Mouse (Mus musculus): ENCODE measurements around the gene Ntn4.

DNA sequence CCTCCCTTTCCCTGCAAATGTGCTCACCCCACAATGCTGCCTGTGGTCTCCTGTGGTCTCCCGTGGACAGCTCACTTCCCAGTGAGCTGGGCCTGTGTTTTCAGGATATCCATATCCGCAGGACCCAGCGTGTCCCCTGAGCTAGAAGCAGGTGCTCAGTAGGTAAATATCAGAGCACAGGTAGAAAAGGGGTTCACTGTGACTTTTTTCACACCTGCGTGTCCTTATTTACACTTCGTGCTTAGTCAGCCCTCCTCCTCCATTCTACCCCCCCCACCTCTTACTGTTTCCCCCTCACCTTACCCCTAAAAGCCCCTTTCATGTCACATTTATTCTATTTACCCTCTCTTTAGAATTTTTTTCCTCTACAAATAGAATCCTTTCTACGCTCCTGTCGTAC is 42.7 kb downstream of the Ntn4 start:
- TF ChIP-seq POLR2A (IDR thresholded peaks at IDR 0.05; ENCODE audit: borderline replicate concordance, insufficient read depth, low read length): no peak
- TF ChIP-seq CTCF (IDR thresholded peaks at IDR 0.05; ENCODE audit: borderline replicate concordance, insufficient read depth, low read depth, low read length): no peak

Data from cerebellum, adult 2 months (tissue).